Mouse (Mus musculus) kidney, adult 2 months (tissue): ENCODE measurements around the gene Pum1.

ENCODE experiments used
- CTCF ChIP-seq: fragments of 200-500 bp; conservative IDR thresholded peaks from 2 replicates; pipeline ENCODE4 v1.5.1; 2011; ENCODE audit warnings: low read depth, mild to moderate bottlenecking, control low read depth, low read length, moderate library complexity, mixed read lengths; ENCODE audit not compliant: insufficient read depth, insufficient read length
- POLR2A ChIP-seq: fragments of 200-500 bp; IDR thresholded peaks from one replicate; pipeline ENCODE4 v1.6.1; 2011; ENCODE audit warnings: low read depth, low read length, control low read depth

- TF ChIP-seq POLR2A (no peak), CTCF (no peak)
Measured at GRCm38 (mm10) chr4:130773899-130774298, 110.8 kb downstream of the Pum1 start.
